Mouse (Mus musculus) lung, postnatal 0 days (tissue): ENCODE measurements at regions not wholly inside any gene's neighbourhood (a gene's known extent, or its start where the extent isn't known, plus 50 kb on each side); places are given as distances from the start of the nearest gene placed in this dataset.
A peak's percentile ranks its signal among the peaks of the same experiment; 100 is the strongest.

ENCODE experiments used
- ATAC-seq: fragments of 200-750 bp; cut with Nextera tagmentation; 2 replicates; pipeline ENCODE4 v1.8.0; 2017; ENCODE audit warnings: moderate library complexity
- DNase-seq: peaks from one replicate; pipeline ENCODE4 v3.0.0-alpha.2; 2016; ENCODE audit warnings: low spot score
- H3K27ac ChIP-seq: fragments of 300-500 bp; sonication (generic); 2 replicates; pipeline ENCODE4 v1.5.1; 2014; ENCODE audit warnings: antibody characterized with exemption, mild to moderate bottlenecking, low read length, mixed read lengths
- H3K27me3 ChIP-seq: fragments of 300-500 bp; sonication (generic); replicated peaks from 2 replicates; pipeline ENCODE4 v1.6.1; 2014; ENCODE audit warnings: low read length, mixed read lengths; ENCODE audit not compliant: insufficient read depth
- H3K36me3 ChIP-seq: fragments of 300-500 bp; sonication (generic); 2 replicates; pipeline ENCODE4 v1.6.1; 2014; ENCODE audit warnings: low read length, mixed read lengths; ENCODE audit not compliant: insufficient read depth
- H3K4me1 ChIP-seq: fragments of 300-500 bp; sonication (generic); 2 replicates; pipeline ENCODE4 v1.6.1; 2014; ENCODE audit warnings: antibody characterized with exemption, low read depth, low read length, mixed read lengths; ENCODE audit not compliant: insufficient read depth
- H3K4me2 ChIP-seq: fragments of 300-500 bp; sonication (generic); replicated peaks from 2 replicates; pipeline ENCODE4 v1.6.1; 2014; ENCODE audit warnings: low read depth, mild to moderate bottlenecking, low read length, moderate library complexity, mixed read lengths
- H3K4me3 ChIP-seq: fragments of 300-500 bp; sonication (generic); 2 replicates; pipeline ENCODE4 v1.5.1; 2014; ENCODE audit warnings: low read depth, low read length
- H3K9ac ChIP-seq: fragments of 300-500 bp; sonication (generic); replicated peaks from 2 replicates; pipeline ENCODE4 v1.6.1; 2014; ENCODE audit warnings: low read depth, mild to moderate bottlenecking
- H3K9me3 ChIP-seq: fragments of 300-500 bp; sonication (generic); 2 replicates; pipeline ENCODE4 v1.6.1; 2016; ENCODE audit warnings: low read length, mixed read lengths
- CTCF ChIP-seq: IDR thresholded peaks from 2 replicates; pipeline ENCODE4 v1.5.1; 2016; ENCODE audit warnings: antibody characterized with exemption, mild to moderate bottlenecking
- EP300 ChIP-seq: IDR thresholded peaks from 2 replicates; pipeline ENCODE4 v1.6.1; 2016; ENCODE audit warnings: antibody characterized with exemption, mild to moderate bottlenecking, control low read depth
- WGBS: fragments of 180-500 bp; shearing (Covaris S2); extraction: QIAGEN DNeasy Blood & Tissue Kit; methylation state at CpG from one replicate; pipeline ENCODE4 v1.1.7; 2014; 5-methylcytosine and 5-hydroxymethylcytosine counted together

DNA sequence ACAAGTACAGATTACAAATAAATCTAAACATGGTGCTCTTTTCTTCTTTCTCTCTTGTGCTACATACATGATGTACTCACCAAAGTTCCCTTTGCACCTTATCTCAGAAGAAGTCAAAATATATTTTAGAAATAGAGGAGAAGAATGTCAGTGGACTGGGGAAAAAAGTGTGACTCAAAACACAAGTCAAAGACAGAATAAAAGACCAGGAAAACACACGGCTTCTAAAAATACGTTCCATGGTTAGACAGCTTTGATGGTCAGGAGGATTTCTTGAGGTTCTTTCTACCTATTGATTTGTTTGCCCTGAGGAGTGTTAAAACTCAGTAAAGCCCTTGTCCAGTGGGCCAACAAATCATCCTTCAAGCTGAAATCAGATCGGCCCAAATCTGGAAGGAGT, 260.5 kb upstream of the Ptger4 start:
- no peak overlapping the region for H3K9ac ChIP-seq
- ATAC-seq (no peak), DNase-seq (no peak)
- WGBS = 76% methylated on average over 3 of the region's 3 CpGs
- H3K4me1 ChIP-seq = no peaks in the 10 kb centered on the region
- no peak overlapping the region for H3K27ac ChIP-seq
- no peak for TF ChIP-seq CTCF
- no peak for TF ChIP-seq EP300
- H3K9me3 ChIP-seq = no peaks in the 10 kb centered on the region
- no peaks in the 10 kb centered on the region for H3K27me3 ChIP-seq
- no peaks in the 10 kb centered on the region for H3K36me3 ChIP-seq
- H3K4me2 ChIP-seq = no peak overlapping the region
- H3K4me3 ChIP-seq = no peak overlapping the region

DNA sequence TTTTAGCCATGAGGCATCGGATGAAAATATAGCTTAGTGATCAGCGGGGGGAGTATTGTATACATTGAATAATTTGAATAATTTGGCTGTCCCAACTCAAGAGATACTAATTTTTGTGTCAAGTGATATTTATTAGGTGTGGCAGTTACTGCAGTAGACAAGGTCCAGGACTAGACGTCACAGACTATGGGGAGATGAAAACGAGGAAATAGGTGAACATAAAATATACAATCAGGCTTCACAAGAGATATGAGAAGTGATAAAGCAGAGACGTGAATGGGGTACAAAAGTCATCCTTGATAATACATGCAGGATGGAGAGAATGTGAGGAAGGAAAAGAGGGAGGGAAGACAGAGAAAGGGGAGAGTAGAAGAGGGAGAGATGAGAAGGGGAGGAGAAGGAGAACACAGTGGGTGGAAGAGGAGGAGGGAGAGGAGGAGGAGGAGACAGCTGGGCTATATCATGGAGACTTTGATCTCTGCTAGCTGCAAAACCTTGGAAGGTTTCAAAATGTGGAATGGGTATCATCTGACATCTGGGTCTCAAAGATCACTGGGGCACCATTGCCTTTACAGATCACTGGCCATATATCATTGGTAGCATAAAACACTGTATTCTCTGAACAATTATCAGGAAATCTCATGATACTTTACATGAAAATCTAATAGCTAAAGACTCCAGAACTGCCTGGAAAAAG, 263.0 kb upstream of the Ptger4 start:
- 48% methylated on average over 5 of the region's 5 CpGs for WGBS

DNA sequence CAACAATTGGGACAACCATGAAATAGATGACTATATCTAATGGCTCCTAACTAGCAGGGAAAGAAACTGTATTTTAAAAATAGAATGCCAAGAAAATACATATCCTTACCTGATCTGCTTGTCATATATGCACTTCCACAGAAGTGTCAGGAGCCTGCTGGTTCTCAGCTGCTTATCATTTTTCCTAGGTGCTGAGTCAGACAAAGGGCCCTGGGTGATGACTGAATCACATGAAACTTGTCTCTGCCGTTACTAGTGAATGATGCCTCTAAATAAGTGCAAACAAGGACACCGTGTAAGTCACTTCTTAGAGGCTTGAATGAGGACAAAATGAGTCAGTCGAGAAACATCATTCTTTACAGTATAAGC, 263.5 kb upstream of the Ptger4 start:
- no peak overlapping the region for H3K27ac ChIP-seq
- no peaks in the 10 kb centered on the region for H3K36me3 ChIP-seq
- H3K9me3 ChIP-seq = no peaks in the 10 kb centered on the region
- TF ChIP-seq EP300 (no peak), CTCF (no peak)
- H3K27me3 ChIP-seq = no peaks in the 10 kb centered on the region
- no peak overlapping the region for H3K9ac ChIP-seq
- no peaks in the 10 kb centered on the region for H3K4me1 ChIP-seq
- no peak for ATAC-seq
- H3K4me3 ChIP-seq = no peak overlapping the region
- no peak for DNase-seq
- H3K4me2 ChIP-seq = no peak overlapping the region
- WGBS = 67% methylated on average over 3 of the region's 3 CpGs

More for the DNA sequence above, 263.0 kb upstream of the Ptger4 start:
- no peak for ATAC-seq
- Histone ChIP-seq H3K4me3 (no peak overlapping the region), H3K9ac (no peak overlapping the region), H3K36me3 (no peaks in the 10 kb centered on the region), H3K4me2 (no peak overlapping the region), H3K27ac (no peak overlapping the region), H3K9me3 (no peaks in the 10 kb centered on the region), H3K4me1 (no peaks in the 10 kb centered on the region), H3K27me3 (no peaks in the 10 kb centered on the region)
- TF ChIP-seq EP300 (no peak), CTCF (no peak)
- DNase-seq = no peak

DNA sequence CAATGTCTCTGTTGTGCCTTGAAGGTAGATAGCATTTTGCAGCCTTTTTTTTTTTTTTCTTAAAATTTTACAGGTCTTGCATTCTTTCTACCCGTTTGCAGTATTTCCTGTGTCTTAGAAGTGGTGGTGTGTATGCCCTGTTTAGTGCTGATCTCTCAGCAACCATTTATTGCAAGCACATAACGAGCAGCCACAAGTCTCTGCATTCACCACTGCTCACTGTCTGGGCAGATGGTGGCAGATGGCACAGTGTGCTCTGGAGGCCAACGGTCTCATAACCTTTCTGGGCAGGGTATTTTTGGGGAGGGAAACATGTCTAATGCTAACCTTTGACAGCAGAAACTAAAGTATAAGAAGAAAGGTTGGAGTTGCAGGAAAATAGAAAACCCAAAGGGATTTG, 266.1 kb upstream of the Ptger4 start:
- DNase-seq (no peak), ATAC-seq (no peak)
- no peak overlapping the region for H3K27ac ChIP-seq
- H3K36me3 ChIP-seq = no peaks in the 10 kb centered on the region
- no peaks in the 10 kb centered on the region for H3K27me3 ChIP-seq
- 65% methylated on average over 3 of the region's 3 CpGs for WGBS
- H3K4me1 ChIP-seq = no peaks in the 10 kb centered on the region
- no peak overlapping the region for H3K4me3 ChIP-seq
- no peak overlapping the region for H3K4me2 ChIP-seq
- no peaks in the 10 kb centered on the region for H3K9me3 ChIP-seq
- no peak overlapping the region for H3K9ac ChIP-seq
- TF ChIP-seq EP300 = no peak
- TF ChIP-seq CTCF = no peak

DNA sequence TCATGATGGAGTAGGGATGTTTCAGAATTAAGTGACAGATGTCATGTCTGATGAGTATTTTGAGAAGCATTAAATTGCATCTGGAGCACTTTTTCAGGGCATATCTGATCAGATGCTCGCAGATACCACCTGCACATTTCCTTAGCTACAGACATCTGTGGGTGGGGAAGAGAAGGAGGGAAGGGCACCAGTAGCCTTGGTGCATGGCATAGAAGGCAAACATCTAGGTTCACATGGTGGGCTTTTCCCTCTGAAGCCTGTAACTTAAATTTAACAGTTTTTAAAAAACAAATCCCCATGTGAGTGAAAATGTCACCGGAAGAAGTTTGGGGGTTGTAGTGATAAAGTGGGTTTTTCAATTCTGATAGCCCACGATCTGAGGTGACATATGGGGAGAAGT, 267.1 kb upstream of the Ptger4 start:
- no peak for TF ChIP-seq CTCF
- Histone ChIP-seq H3K27me3 (no peaks in the 10 kb centered on the region), H3K9me3 (no peaks in the 10 kb centered on the region), H3K27ac (no peak overlapping the region), H3K9ac (no peak overlapping the region), H3K36me3 (no peaks in the 10 kb centered on the region), H3K4me1 (no peaks in the 10 kb centered on the region), H3K4me2 (no peak overlapping the region), H3K4me3 (no peak overlapping the region)
- DNase-seq (no peak), ATAC-seq (no peak)
- WGBS = 79% methylated on average over 3 of the region's 3 CpGs

DNA sequence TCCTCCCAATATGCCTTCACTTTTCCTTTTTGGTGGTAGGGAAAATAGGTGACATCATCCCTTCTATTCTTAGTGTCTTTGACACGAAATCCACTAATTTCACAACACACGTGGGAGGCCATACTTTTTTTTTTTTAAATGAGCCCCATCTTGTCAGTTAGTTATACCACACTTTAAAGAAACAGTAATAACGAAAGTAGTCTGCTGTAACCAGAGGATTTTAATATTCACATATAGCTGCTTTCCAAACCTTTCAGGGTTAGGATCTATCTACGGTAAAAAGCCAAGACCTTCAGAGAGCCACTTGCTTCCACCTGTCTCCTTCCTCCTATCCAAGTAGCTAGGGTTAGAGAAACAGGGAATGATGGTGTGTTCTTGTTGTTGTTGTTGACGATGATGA, 268.6 kb upstream of the Ptger4 start:
- Histone ChIP-seq H3K27ac (no peak overlapping the region), H3K4me3 (no peak overlapping the region), H3K27me3 (no peaks in the 10 kb centered on the region), H3K36me3 (no peaks in the 10 kb centered on the region), H3K9ac (no peak overlapping the region), H3K4me2 (no peak overlapping the region), H3K4me1 (no peaks in the 10 kb centered on the region), H3K9me3 (no peaks in the 10 kb centered on the region)
- WGBS = 75% methylated on average over 5 of the region's 5 CpGs
- no peak for ATAC-seq
- no peak for TF ChIP-seq EP300
- TF ChIP-seq CTCF = no peak
- DNase-seq = no peak

DNA sequence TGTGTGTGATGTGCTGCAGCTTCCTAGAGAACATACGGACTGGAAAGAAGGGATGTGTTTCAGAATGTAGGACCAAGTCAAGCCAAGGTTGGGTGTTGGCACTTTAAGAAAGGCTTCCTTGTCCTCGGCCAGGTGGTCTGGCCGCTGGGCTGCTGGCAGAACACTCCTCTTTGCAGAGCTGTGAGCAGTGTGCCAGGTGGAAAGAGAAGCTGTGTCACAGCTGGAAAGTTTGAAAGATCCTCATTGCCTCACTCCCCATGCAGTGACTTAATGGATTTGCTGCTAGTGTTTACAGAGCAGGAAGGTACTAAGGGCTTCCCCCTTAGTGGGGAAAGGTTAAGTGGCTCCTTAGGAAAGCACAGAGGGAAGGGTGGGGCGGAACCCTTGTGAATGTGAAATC, 269.2 kb upstream of the Ptger4 start:
- Histone ChIP-seq H3K4me3 (no peak overlapping the region), H3K36me3 (no peaks in the 10 kb centered on the region), H3K4me1 (no peaks in the 10 kb centered on the region), H3K9ac (no peak overlapping the region), H3K4me2 (no peak overlapping the region), H3K27ac (no peak overlapping the region), H3K27me3 (no peaks in the 10 kb centered on the region), H3K9me3 (no peaks in the 10 kb centered on the region)
- WGBS = 47% methylated on average over 4 of the region's 4 CpGs
- peak; percentile 52 for ATAC-seq
- TF ChIP-seq EP300 = no peak
- no peak for TF ChIP-seq CTCF
- peak; percentile 50 for DNase-seq
